Comparison of ENCODE assay signal across 9 mouse cellular contexts in the genomic region with DNA sequence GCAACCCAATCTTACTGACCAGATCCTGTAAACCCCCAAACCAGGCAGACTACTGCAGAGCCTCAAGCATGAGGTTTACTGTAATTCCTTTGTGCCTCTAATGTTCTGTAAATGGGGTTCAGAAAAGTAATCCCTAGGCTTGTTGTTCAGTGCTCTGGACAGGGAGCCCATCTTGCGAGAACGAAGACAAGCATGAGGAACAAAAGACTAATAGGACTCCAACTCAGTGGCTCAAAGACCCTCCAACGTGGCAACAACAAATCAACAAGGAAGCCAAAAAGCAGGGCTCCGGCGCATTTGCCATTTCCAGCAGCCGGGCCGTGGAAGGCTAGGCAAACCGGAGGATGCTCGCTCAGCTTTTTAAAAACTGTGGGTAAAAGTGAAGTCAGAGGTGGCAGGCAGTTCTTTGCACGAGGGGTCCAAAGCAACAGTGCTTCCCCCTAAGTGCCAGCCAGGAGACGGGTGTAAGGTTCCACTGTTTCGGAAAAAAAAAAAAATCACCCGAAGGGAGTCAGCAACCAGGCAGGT. TPM values are rescaled to one million over a fixed set of nuclear protein-coding genes. Genes with fewer than 3 reads are reported as not detected.
DNase-seq lines count a peak whose midpoint lies in the region; ATAC-seq and TF ChIP-seq lines count a peak whose summit lies in the region.
"Had no signal": no experiment of that assay in that cellular context is flagged by ENCODE, and none has a peak within 500 bp of the region (broad histone marks: within the 10 kb centered on the region; RNA-seq: fewer than 3 reads in every experiment).

No protein-coding gene starts in this region.

- H3K4me1 ChIP-seq in heart, embryonic 11.5 days (ENCODE audit: control insufficient read depth, insufficient read depth, low read length): peaks cover 39% of the 10 kb centered on the region
- H3K4me1 ChIP-seq in G1E (ENCODE audit: insufficient read depth, low read depth, low read length): peaks cover 32% of the 10 kb centered on the region
- peaks cover 16 to 57% of the 10 kb centered on the region in 2 experiments for H3K4me1 ChIP-seq in heart, embryonic 14.5 days (ENCODE audit: control insufficient read depth in 2 of 2, insufficient read depth in 2 of 2, low read length in 2 of 2)
- H3K4me1 ChIP-seq in liver, postnatal 0 days (ENCODE audit: insufficient read depth): peaks cover 25% of the 10 kb centered on the region

- 2% methylated on average over 13 of the region's 13 CpGs for WGBS in heart, embryonic 11.5 days (ENCODE audit: insufficient replicate concordance)
- whole genome bisulfite sequencing in heart, embryonic 14.5 days: under 1% methylated on average over 13 of the region's 13 CpGs
- 12% methylated on average over 13 of the region's 13 CpGs for WGBS in liver, postnatal 0 days (ENCODE audit: insufficient replicate concordance)

- no peak for ATAC-seq in heart, embryonic 11.5 days (replicated peaks; ENCODE audit: insufficient number of reproducible peaks, low FRiP score, low TSS enrichment)
- no peak for ATAC-seq in G1E (ENCODE audit: extremely low read depth, insufficient number of reproducible peaks, low FRiP score, poor library complexity, severe bottlenecking)
- ATAC-seq in heart, embryonic 14.5 days (ENCODE audit: insufficient number of reproducible peaks, insufficient read depth, low FRiP score, low read depth): no peak
- no peak for ATAC-seq in liver, postnatal 0 days

- H3K27me3 ChIP-seq in heart, embryonic 11.5 days (ENCODE audit: control insufficient read depth, insufficient read depth, low read length): no peaks in the 10 kb centered on the region
- H3K27me3 ChIP-seq in G1E (ENCODE audit: insufficient read depth, low read length): peaks cover 24% of the 10 kb centered on the region
- no peaks in the 10 kb centered on the region for H3K27me3 ChIP-seq in heart, embryonic 14.5 days (ENCODE audit: control insufficient read depth, insufficient read depth, low read length)
- H3K27me3 ChIP-seq in liver, postnatal 0 days (ENCODE audit: insufficient read depth, low read length): no peaks in the 10 kb centered on the region
- H3K27me3 ChIP-seq: Patski had no signal

- H3K4me3 ChIP-seq in heart, embryonic 11.5 days (ENCODE audit: low read depth, low read length): peak overlapping the region; percentile 93
- peak overlapping the region; percentile 86 for H3K4me3 ChIP-seq in G1E (ENCODE audit: low read depth, low read length)
- H3K4me3 ChIP-seq in heart, embryonic 14.5 days (ENCODE audit: control insufficient read depth in 1 of 2, insufficient read depth in 1 of 2, low read depth in 1 of 2, low read length in 2 of 2): peak overlapping the region; percentile 87 to 90
- H3K4me3 ChIP-seq in liver, postnatal 0 days (ENCODE audit: low read depth, low read length): peak overlapping the region; percentile 88

- H3K4me2 ChIP-seq in heart, embryonic 11.5 days: peak overlapping the region; percentile 78
- H3K4me2 ChIP-seq in heart, embryonic 14.5 days (ENCODE audit: low read length): peak overlapping the region; percentile 82
- peak overlapping the region; percentile 95 for H3K4me2 ChIP-seq in liver, postnatal 0 days (ENCODE audit: low read depth, low read length)

- H3K36me3 ChIP-seq in heart, embryonic 11.5 days (ENCODE audit: control insufficient read depth, insufficient read depth, low read length): no peaks in the 10 kb centered on the region
- no peaks in the 10 kb centered on the region for H3K36me3 ChIP-seq in G1E (replicated peaks)
- peaks cover 12% of the 10 kb centered on the region for H3K36me3 ChIP-seq in heart, embryonic 14.5 days (ENCODE audit: control insufficient read depth, insufficient read depth, low read length)
- H3K36me3 ChIP-seq in liver, postnatal 0 days (replicated peaks; ENCODE audit: insufficient read depth, low read length): no peaks in the 10 kb centered on the region

- no peak for TF ChIP-seq EP300 in liver, postnatal 0 days (IDR thresholded peaks at IDR 0.05; ENCODE audit: low read depth)

- H3K27ac ChIP-seq in heart, embryonic 11.5 days (ENCODE audit: low read depth, low read length): peak overlapping the region; percentile 96
- H3K27ac ChIP-seq in heart, embryonic 14.5 days (replicated peaks in 1 of 2; ENCODE audit: control insufficient read depth in 1 of 2, insufficient read depth in 1 of 2, low read depth in 2 of 2, low read length in 2 of 2): peak overlapping the region; percentile 94 to 96
- H3K27ac ChIP-seq in liver, postnatal 0 days (ENCODE audit: low read depth): peak overlapping the region; percentile 92

- H3K9me3 ChIP-seq in heart, embryonic 11.5 days (replicated peaks; ENCODE audit: control insufficient read depth, low read length): no peaks in the 10 kb centered on the region
- no peaks in the 10 kb centered on the region for H3K9me3 ChIP-seq in G1E (replicated peaks)
- no peaks in the 10 kb centered on the region for H3K9me3 ChIP-seq in heart, embryonic 14.5 days (ENCODE audit: control insufficient read depth, low read length)
- no peaks in the 10 kb centered on the region for H3K9me3 ChIP-seq in liver, postnatal 0 days (ENCODE audit: low read length)

- TF ChIP-seq CTCF in G1E (IDR thresholded peaks at IDR 0.05; ENCODE audit: low read depth, low read length): no peak
- TF ChIP-seq CTCF in liver, postnatal 0 days (IDR thresholded peaks at IDR 0.05; ENCODE audit: low read depth): no peak

- DNase-seq in heart, adult 8-10 months (ENCODE audit: low spot score): no peak
- DNase-seq in G1E (ENCODE audit: low spot score) (no peak), MN1 (ENCODE audit: low spot score) (no peak)
- DNase-seq in liver, postnatal 0 days: no peak
- DNase-seq in right cerebral cortex, postnatal 36 days (ENCODE audit: low spot score in 2 of 2): no peak
- DNase-seq in layer of hippocampus, postnatal 25 days (ENCODE audit: extremely low spot score in 1 of 2, low spot score in 1 of 2): no peak

- H3K9ac ChIP-seq in heart, embryonic 11.5 days (ENCODE audit: low read depth, low read length): peak overlapping the region; percentile 90
- H3K9ac ChIP-seq in heart, embryonic 14.5 days (ENCODE audit: low read length): peak overlapping the region; percentile 91
- peak overlapping the region; percentile 89 for H3K9ac ChIP-seq in liver, postnatal 0 days (replicated peaks)

RNA-seq across cellular contexts. Expression of a gene that starts 1.0 kb away (rescaled TPM):
- polyA plus RNA-seq in heart, embryonic 11.5 days (2014; fragmentation: Nextera tagmentation; extraction: Ambion mirVana): 16.8 and 23.9 TPM in 2 replicates
- total RNA-seq in heart, adult 8-10 months (2022): 10 to 100 TPM in 2 of 4 experiments, 1 to 10 TPM in 2; 8.2 to 15.7 (median 11.9) TPM
- 4.8 and 7.0 TPM in 2 replicates for total RNA-seq in G1E (2014; fragmentation: Nextera tagmentation)
- 6.1 and 8.2 TPM in 2 replicates for total RNA-seq in G1E (2017)
- 1.2 and 1.5 TPM in 2 replicates for polyA plus RNA-seq in G1E (2012)
- 22.8 and 23.5 TPM in 2 replicates for polyA plus RNA-seq in heart, embryonic 14.5 days (2014; fragmentation: Nextera tagmentation; extraction: Ambion mirVana)
- 2.1 TPM in 2 replicates for polyA plus RNA-seq in liver, postnatal 0 days (2015; fragmentation: Nextera tagmentation; extraction: Ambion mirVana)
- total RNA-seq in layer of hippocampus, postnatal 25 days (2021): 10 to 100 TPM; 23.5 to 28.0 TPM
